Mouse (Mus musculus) stomach, embryonic 14.5 days (tissue): ENCODE results near the gene Mroh8. TPM values are rescaled to one million over a fixed set of nuclear protein-coding genes. Genes with fewer than 3 reads are reported as not detected.
"Not testable (repeated sequence)": the region's sequence is repeated elsewhere in the genome, so short reads cannot be mapped to it uniquely, and the experiment has no call there.

Source experiments
- ATAC-seq: fragments of 200-750 bp; cut with Nextera tagmentation; 2 replicates; pipeline ENCODE4 v1.8.0; 2017; ENCODE audit warnings: low read depth, moderate TSS enrichment; ENCODE audit not compliant: insufficient number of reproducible peaks, insufficient read depth, low FRiP score
- H3K27ac ChIP-seq: fragments of 300-500 bp; sonication (generic); 2 replicates; pipeline ENCODE4 v1.5.1; 2014; ENCODE audit warnings: mild to moderate bottlenecking, low read length, moderate library complexity, mixed read lengths
- H3K27me3 ChIP-seq: fragments of 300-500 bp; sonication (generic); 2 replicates; pipeline ENCODE4 v1.6.1; 2014; ENCODE audit warnings: low read length, control low read depth, mixed read lengths; ENCODE audit not compliant: control insufficient read depth, insufficient read depth
- H3K36me3 ChIP-seq: fragments of 300-500 bp; sonication (generic); 2 replicates; pipeline ENCODE4 v1.6.1; 2014; ENCODE audit warnings: mild to moderate bottlenecking, control low read depth, low read length, moderate library complexity, mixed read lengths; ENCODE audit not compliant: control insufficient read depth, insufficient read depth
- H3K4me1 ChIP-seq: fragments of 300-500 bp; sonication (generic); 2 replicates; pipeline ENCODE4 v1.6.1; 2014; ENCODE audit warnings: low read length, control low read depth, mixed read lengths; ENCODE audit not compliant: control insufficient read depth, insufficient read depth
- H3K4me2 ChIP-seq: fragments of 300-500 bp; sonication (generic); replicated peaks from 2 replicates; pipeline ENCODE4 v1.6.1; 2014; ENCODE audit warnings: low read depth, low read length, control low read depth
- H3K4me3 ChIP-seq: fragments of 300-500 bp; sonication (generic); 2 replicates; pipeline ENCODE4 v1.5.1; 2014; ENCODE audit warnings: low read depth, low read length, control low read depth
- H3K9ac ChIP-seq: fragments of 300-500 bp; sonication (generic); replicated peaks from 2 replicates; pipeline ENCODE4 v1.6.1; 2014; ENCODE audit warnings: low read depth, mild to moderate bottlenecking, control low read depth, low read length, moderate library complexity, mixed read lengths
- H3K9me3 ChIP-seq: fragments of 300-500 bp; sonication (generic); 2 replicates; pipeline ENCODE4 v1.6.1; 2016; ENCODE audit warnings: low read depth, low read length, control low read depth; ENCODE audit not compliant: control insufficient read depth
- whole genome bisulfite sequencing: fragments of 180-500 bp; shearing (Covaris S2); extraction: QIAGEN DNeasy Blood & Tissue Kit; methylation state at CpG from one replicate; pipeline ENCODE4 v1.1.7; 2014; 5-methylcytosine and 5-hydroxymethylcytosine counted together
- polyA plus RNA-seq: library from polyadenylated mRNA; unstranded; fragments of >200 nt; fragmentation: Nextera tagmentation; extraction: Ambion mirVana; gene quantifications from 2 replicates; pipeline ENCODE4 v1.2.1, GENCODE M21; 2014

Mroh8 gene
- polyA plus RNA-seq, 1 experiment from 2014 or later = 0.85 TPM

GRCm38 (mm10) chr2:157201081-157201830 is 78.1 kb downstream of the Mroh8 start:
- no peaks in the 10 kb centered on the region for H3K4me1 ChIP-seq
- H3K27me3 ChIP-seq = no peaks in the 10 kb centered on the region
- no peak overlapping the region for H3K4me3 ChIP-seq
- H3K9me3 ChIP-seq = no peaks in the 10 kb centered on the region
- H3K9ac ChIP-seq = no peak overlapping the region
- ATAC-seq = no peak
- H3K27ac ChIP-seq = no peak overlapping the region
- 86% methylated on average over 6 of the region's 6 CpGs for WGBS
- H3K4me2 ChIP-seq = no peak overlapping the region
- H3K36me3 ChIP-seq = peaks cover 19% of the 10 kb centered on the region

DNA sequence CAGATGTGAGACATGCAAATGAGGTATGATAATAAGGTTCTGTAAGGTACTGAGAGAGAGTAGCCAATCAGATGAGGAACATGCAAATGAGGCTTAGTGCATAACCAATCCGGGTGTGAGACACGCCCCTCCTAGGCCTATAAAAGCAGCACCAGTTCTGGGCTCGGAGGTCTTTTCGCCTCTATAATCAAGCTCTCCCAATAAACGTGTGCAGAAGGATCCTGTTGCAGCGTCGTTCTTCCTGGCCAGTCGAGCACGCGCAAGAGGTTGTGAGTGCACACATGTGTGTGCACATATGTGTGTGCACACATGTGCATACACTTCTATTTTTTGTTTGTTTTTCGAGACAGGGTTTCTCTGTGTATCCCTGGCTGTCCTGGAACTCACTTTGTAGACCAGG is 80.9 kb downstream of the Mroh8 start:
- 97% methylated on average over 11 of the region's 11 CpGs for WGBS
- H3K27ac ChIP-seq, H3K27me3 ChIP-seq, H3K4me3 ChIP-seq, H3K4me1 ChIP-seq, H3K9ac ChIP-seq, H3K9me3 ChIP-seq, H3K4me2 ChIP-seq, ATAC-seq: not testable (repeated sequence)
- H3K36me3 ChIP-seq = peaks cover 35% of the 10 kb centered on the region

- WGBS = 94% methylated on average over 4 of the region's 4 CpGs
- no peaks in the 10 kb centered on the region for H3K4me1 ChIP-seq
- no peak overlapping the region for H3K4me3 ChIP-seq
- H3K36me3 ChIP-seq = peaks cover 74% of the 10 kb centered on the region
- no peak overlapping the region for H3K27ac ChIP-seq
- H3K4me2 ChIP-seq = no peak overlapping the region
- H3K9me3 ChIP-seq = no peaks in the 10 kb centered on the region
- H3K9ac ChIP-seq = no peak overlapping the region
- no peaks in the 10 kb centered on the region for H3K27me3 ChIP-seq
- ATAC-seq = no peak
These were observed 88.7 kb downstream of the Mroh8 start for GRCm38 (mm10) chr2:157190651-157191050.

GRCm38 (mm10) chr2:157187223-157187622 is 92.1 kb downstream of the Mroh8 start:
- H3K27ac ChIP-seq = no peak overlapping the region
- 86% methylated on average over 4 of the region's 4 CpGs for WGBS
- H3K4me3 ChIP-seq = no peak overlapping the region
- no peaks in the 10 kb centered on the region for H3K9me3 ChIP-seq
- no peaks in the 10 kb centered on the region for H3K4me1 ChIP-seq
- no peak overlapping the region for H3K9ac ChIP-seq
- H3K27me3 ChIP-seq = no peaks in the 10 kb centered on the region
- ATAC-seq = no peak
- peaks cover 59% of the 10 kb centered on the region for H3K36me3 ChIP-seq
- H3K4me2 ChIP-seq = no peak overlapping the region

DNA sequence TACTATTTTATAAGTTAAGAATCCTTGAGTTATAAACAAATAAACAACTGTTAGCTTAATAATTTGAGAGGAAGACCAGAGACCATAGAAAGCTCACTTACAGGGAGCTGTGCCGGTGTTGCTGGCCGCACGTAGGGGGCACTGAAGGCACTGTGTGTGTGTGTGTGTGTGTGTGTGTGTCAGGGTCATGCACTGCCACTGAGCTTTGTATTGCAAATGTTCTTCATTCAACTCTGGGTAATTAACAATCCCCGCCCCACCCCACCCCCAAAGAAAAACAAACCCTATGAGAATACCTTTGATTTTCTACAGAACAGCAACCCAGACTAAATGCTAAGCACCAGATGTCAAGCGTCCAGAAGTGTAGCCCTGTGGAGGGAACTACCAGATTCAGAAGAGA is 92.8 kb downstream of the Mroh8 start:
- ATAC-seq = no peak
- Histone ChIP-seq H3K4me2 (no peak overlapping the region), H3K36me3 (peaks cover 53% of the 10 kb centered on the region), H3K9ac (no peak overlapping the region), H3K27ac (no peak overlapping the region), H3K4me3 (no peak overlapping the region), H3K27me3 (no peaks in the 10 kb centered on the region), H3K9me3 (no peaks in the 10 kb centered on the region), H3K4me1 (no peaks in the 10 kb centered on the region)
- 50% methylated on average over 5 of the region's 5 CpGs for WGBS

GRCm38 (mm10) chr2:157185022-157185660 is 94.2 kb downstream of the Mroh8 start:
- H3K27me3 ChIP-seq = no peaks in the 10 kb centered on the region
- no peaks in the 10 kb centered on the region for H3K9me3 ChIP-seq
- no peak overlapping the region for H3K27ac ChIP-seq
- WGBS = 88% methylated on average over 13 of the region's 13 CpGs
- no peak overlapping the region for H3K9ac ChIP-seq
- no peak overlapping the region for H3K4me2 ChIP-seq
- H3K4me3 ChIP-seq = no peak overlapping the region
- H3K4me1 ChIP-seq = no peaks in the 10 kb centered on the region
- ATAC-seq = no peak
- H3K36me3 ChIP-seq = peaks cover 41% of the 10 kb centered on the region

DNA sequence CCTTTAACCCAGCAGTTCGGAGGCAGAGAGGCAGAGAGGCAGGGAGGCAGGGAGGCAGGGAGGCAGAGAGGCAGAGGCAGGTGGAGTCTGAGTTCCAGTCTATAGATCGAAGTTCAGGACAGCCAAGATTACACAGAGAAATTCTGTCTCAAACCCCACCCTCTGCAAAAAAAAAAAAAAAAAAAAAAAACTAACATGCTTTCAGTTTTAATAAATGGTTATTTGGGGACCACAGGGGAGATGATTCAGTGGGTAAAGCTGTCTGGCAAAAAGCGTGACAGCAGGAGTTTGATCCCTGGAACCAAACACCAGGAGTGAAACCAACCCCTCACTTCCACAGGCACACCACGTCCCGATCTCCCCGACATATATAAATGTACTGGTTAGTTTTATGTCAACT is 101.2 kb downstream of the Mroh8 start:
- H3K36me3 ChIP-seq = peaks cover 20% of the 10 kb centered on the region
- H3K4me3 ChIP-seq = no peak overlapping the region
- no peaks in the 10 kb centered on the region for H3K4me1 ChIP-seq
- H3K9ac ChIP-seq = no peak overlapping the region
- no peak overlapping the region for H3K27ac ChIP-seq
- H3K27me3 ChIP-seq = no peaks in the 10 kb centered on the region
- 71% methylated on average over 6 of the region's 6 CpGs for WGBS
- ATAC-seq = no peak
- H3K4me2 ChIP-seq = no peak overlapping the region
- no peaks in the 10 kb centered on the region for H3K9me3 ChIP-seq

GRCm38 (mm10) chr2:157176248-157176647 is 103.1 kb downstream of the Mroh8 start:
- 91% methylated on average over 3 of the region's 3 CpGs for WGBS
- Histone ChIP-seq H3K4me1 (no peaks in the 10 kb centered on the region), H3K9me3 (no peaks in the 10 kb centered on the region), H3K4me2 (no peak overlapping the region), H3K9ac (no peak overlapping the region), H3K27ac (no peak overlapping the region), H3K36me3 (peaks cover 28% of the 10 kb centered on the region), H3K4me3 (no peak overlapping the region), H3K27me3 (no peaks in the 10 kb centered on the region)
- ATAC-seq = no peak
